Mouse (Mus musculus): ENCODE results near the gene Tpcn1. TPM values are rescaled to one million over a fixed set of nuclear protein-coding genes. Genes with fewer than 3 reads are reported as not detected.

Gene Tpcn1
- polyA plus RNA-seq, 1 experiment from 2014 or later = 19.4 TPM

DNA sequence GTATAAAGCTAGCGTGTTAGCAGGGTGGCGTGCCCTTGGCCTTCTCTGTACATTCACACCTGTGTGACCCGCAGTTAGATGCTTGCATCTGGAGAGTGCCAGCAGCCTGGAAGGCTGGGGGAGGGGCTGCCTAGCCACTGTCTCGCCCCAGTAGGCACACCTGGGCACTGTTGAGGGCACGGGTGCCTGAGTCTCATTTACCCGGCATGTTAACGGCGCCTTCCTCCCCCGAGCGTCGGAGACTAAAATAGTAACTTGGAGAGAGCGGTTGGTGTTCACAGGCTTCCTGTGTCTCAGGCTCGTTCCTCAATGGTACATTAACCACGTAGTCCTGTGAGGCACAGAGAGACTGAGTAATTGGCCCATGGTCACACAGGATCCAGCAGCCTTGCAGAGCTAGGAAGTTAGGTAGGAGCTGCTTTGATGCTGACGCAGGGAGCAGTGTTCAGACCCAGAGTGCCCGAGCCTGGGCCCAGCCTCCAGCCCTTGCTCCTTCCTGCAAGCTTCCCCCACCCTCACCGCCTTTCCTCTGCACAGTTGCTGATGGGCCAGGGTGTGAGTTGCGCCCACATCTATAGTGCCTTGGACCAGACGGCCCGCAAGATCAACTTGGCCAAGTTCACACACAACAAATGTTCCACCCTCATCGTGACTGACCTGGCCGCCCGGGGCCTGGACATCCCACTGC lies 32.7 kb upstream of the Tpcn1 start:
- WGBS = 94% methylated on average over 23 of the region's 23 CpGs
- no peak overlapping the region for H3K4me3 ChIP-seq
- H3K4me1 ChIP-seq = 0 out of 2 replicates have a peak, but pooled peaks cover 5% of the 10 kb centered on the region
- no peak overlapping the region for H3K4me2 ChIP-seq (replicated peaks)
- H3K36me3 ChIP-seq = peaks cover 99% of the 10 kb centered on the region
- no peak overlapping the region for H3K9ac ChIP-seq
- H3K27ac ChIP-seq = no peak overlapping the region
- no peaks in the 10 kb centered on the region for H3K27me3 ChIP-seq (replicated peaks)
- H3K9me3 ChIP-seq = peaks cover under 1% of the 10 kb centered on the region; the same call in 1 of the 2 replicates
- no peak; the same call in 1 of the 2 replicates for ATAC-seq (ENCODE audit: low FRiP score, low read depth)

DNA sequence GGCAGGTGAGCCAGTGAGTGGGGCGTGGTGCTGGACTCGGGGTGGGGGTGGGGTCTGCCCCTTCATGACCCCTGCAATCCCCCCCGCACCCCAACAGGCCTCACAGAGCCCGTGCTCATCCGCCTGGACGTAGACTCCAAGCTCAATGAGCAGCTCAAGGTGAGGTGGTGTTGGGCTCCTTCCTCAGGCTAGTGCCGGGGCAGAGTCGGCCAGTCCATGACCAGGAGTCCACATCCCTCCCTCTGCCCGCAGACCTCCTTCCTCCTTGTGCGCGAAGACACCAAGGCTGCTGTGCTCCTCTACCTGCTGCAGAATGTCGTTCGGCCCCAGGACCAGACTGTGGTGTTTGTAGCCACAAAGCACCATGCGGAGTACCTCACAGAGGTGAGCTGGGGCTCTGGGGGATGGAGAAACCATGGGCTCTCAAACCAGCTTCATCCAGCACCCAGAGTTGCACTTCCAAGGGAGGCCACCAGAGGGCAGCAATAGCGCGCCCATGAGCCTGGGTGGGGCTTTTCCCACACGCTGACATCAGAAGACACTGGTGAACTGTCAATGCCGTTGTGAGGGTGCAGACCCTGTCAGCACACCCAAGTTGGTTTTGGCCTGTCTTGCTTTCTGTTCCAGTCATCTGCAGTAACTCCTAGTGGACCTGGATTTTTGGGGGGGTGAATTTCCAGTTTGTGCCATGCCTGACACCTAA lies 32.1 kb upstream of the Tpcn1 start:
- Histone ChIP-seq H3K36me3 (peaks cover 99% of the 10 kb centered on the region), H3K9me3 (peaks cover 7% of the 10 kb centered on the region; the same call in 1 of the 2 replicates), H3K9ac (no peak overlapping the region), H3K4me3 (no peak overlapping the region), H3K27ac (no peak overlapping the region), H3K4me2 (replicated peaks) (no peak overlapping the region), H3K27me3 (replicated peaks) (no peaks in the 10 kb centered on the region), H3K4me1 (0 out of 2 replicates have a peak, but pooled peaks cover 5% of the 10 kb centered on the region)
- 73% methylated on average over 18 of the region's 18 CpGs for WGBS
- peak; percentile 26; the same call in 1 of the 2 replicates for ATAC-seq (ENCODE audit: low FRiP score, low read depth)

DNA sequence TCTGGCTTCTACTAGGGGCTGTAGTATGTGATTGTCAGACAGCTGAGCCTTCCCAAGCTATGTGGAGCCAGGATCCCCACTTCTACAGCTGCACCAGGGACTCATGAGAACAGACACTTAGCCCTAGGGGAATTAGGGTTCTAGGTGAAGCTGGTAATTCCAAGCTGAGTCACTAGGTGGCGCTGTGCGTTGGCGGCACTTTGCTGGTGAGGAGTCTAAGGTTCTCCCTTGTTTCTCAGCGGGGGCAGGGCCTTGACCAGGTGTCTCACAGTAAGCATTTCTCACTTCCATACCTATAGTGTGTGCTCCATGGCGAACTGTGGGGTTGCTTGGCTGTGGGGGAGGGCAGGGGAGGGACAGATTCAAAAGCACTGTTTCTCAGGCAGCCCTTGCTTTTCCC lies 30.7 kb upstream of the Tpcn1 start:
- peaks cover 8% of the 10 kb centered on the region; the same call in 1 of the 2 replicates for H3K9me3 ChIP-seq
- H3K4me3 ChIP-seq = no peak overlapping the region
- H3K4me1 ChIP-seq = 0 out of 2 replicates have a peak, but pooled peaks cover 5% of the 10 kb centered on the region
- no peak for ATAC-seq (ENCODE audit: low FRiP score, low read depth)
- H3K27me3 ChIP-seq (replicated peaks) = no peaks in the 10 kb centered on the region
- no peak overlapping the region for H3K4me2 ChIP-seq (replicated peaks)
- WGBS = 15% methylated on average over 5 of the region's 5 CpGs
- H3K36me3 ChIP-seq = peaks cover 89% of the 10 kb centered on the region
- no peak overlapping the region for H3K27ac ChIP-seq
- H3K9ac ChIP-seq = no peak overlapping the region

GRCm38 (mm10) chr5:120618778-120619177 lies 30.3 kb upstream of the Tpcn1 start:
- Histone ChIP-seq H3K4me2 (replicated peaks) (no peak overlapping the region), H3K9me3 (peaks cover 8% of the 10 kb centered on the region; the same call in 1 of the 2 replicates), H3K27ac (no peak overlapping the region), H3K4me1 (peaks cover 9% of the 10 kb centered on the region), H3K4me3 (no peak overlapping the region), H3K9ac (no peak overlapping the region), H3K27me3 (replicated peaks) (no peaks in the 10 kb centered on the region), H3K36me3 (peaks cover 85% of the 10 kb centered on the region)
- 83% methylated on average over 12 of the region's 12 CpGs for WGBS
- ATAC-seq (ENCODE audit: low FRiP score, low read depth) = no peak

- no peak for ATAC-seq (ENCODE audit: low FRiP score, low read depth)
- Histone ChIP-seq H3K9ac (no peak overlapping the region), H3K27me3 (replicated peaks) (no peaks in the 10 kb centered on the region), H3K4me2 (replicated peaks) (no peak overlapping the region), H3K4me3 (no peak overlapping the region), H3K9me3 (peaks cover 8% of the 10 kb centered on the region; the same call in 1 of the 2 replicates), H3K27ac (no peak overlapping the region), H3K36me3 (peaks cover 56% of the 10 kb centered on the region), H3K4me1 (peaks cover 17% of the 10 kb centered on the region)
- WGBS = 97% methylated on average over 4 of the region's 4 CpGs
Observed at GRCm38 (mm10) chr5:120615903-120616302, 27.4 kb upstream of the Tpcn1 start.

- Histone ChIP-seq H3K9ac (peak overlapping the region; percentile 61), H3K9me3 (peaks cover 8% of the 10 kb centered on the region; the same call in 1 of the 2 replicates), H3K27ac (0 out of 2 replicates have a peak overlapping the region, but pooled peaks have one; percentile 57), H3K36me3 (peaks cover 31% of the 10 kb centered on the region), H3K4me2 (replicated peaks) (peak overlapping the region; percentile 81), H3K4me1 (peaks cover 18% of the 10 kb centered on the region), H3K4me3 (peak overlapping the region; percentile 71), H3K27me3 (replicated peaks) (no peaks in the 10 kb centered on the region)
- WGBS = under 1% methylated on average over 69 of the region's 69 CpGs
- ATAC-seq (ENCODE audit: low FRiP score, low read depth) = peak; percentile 92
Observed at GRCm38 (mm10) chr5:120612822-120613604, 24.5 kb upstream of the Tpcn1 start.

GRCm38 (mm10) chr5:120612442-120612821 lies 24.0 kb upstream of the Tpcn1 start, which contains the start of the genes Rita1 and Ddx54:
Rita1 (minus strand) TSS chr5:120612589.
Ddx54 (plus strand) TSS chr5:120612739.
- Histone ChIP-seq H3K4me1 (peaks cover 18% of the 10 kb centered on the region), H3K27me3 (replicated peaks) (no peaks in the 10 kb centered on the region), H3K4me2 (replicated peaks) (peak within 1 kb of the TSS; percentile 81), H3K36me3 (peaks cover 25% of the 10 kb centered on the region), H3K9me3 (peaks cover 8% of the 10 kb centered on the region; the same call in 1 of the 2 replicates), H3K4me3 (peak within 1 kb of the TSS; percentile 71), H3K9ac (peak within 1 kb of the TSS; percentile 61), H3K27ac (0 out of 2 replicates have a peak within 1 kb of the TSS, but pooled peaks have one; percentile 57)
- WGBS = under 1% methylated on average over 22 of the region's 22 CpGs
- peak; percentile 86 for ATAC-seq (ENCODE audit: low FRiP score, low read depth)

DNA sequence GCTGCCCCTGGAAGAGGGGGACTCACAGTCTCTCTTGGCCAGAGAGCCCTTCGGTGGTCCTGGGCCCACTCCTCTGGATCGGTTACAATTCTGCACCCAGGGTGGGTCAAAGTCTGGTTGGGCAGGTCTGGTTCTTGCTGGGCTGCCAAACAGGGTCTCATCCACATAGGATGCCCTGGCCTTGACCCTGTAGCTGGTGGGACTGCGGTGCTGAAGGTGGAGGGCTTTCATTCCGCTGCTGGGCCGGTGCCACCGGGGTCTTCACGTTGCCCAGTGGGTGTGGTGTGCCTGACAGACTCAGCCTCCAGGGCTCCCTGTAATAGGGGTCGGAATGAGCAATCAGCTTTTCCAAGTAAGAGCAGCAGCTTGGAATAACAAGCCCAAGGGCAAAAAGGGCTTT lies 22.9 kb upstream of the Tpcn1 start:
- H3K4me3 ChIP-seq = peak overlapping the region; percentile 71
- peak overlapping the region; percentile 47 for H3K9ac ChIP-seq
- WGBS = 54% methylated on average over 8 of the region's 8 CpGs
- no peak for ATAC-seq (ENCODE audit: low FRiP score, low read depth)
- H3K27ac ChIP-seq = no peak overlapping the region
- H3K27me3 ChIP-seq (replicated peaks) = no peaks in the 10 kb centered on the region
- H3K9me3 ChIP-seq = peaks cover 8% of the 10 kb centered on the region; the same call in 1 of the 2 replicates
- H3K4me2 ChIP-seq (replicated peaks) = peak overlapping the region; percentile 81
- H3K36me3 ChIP-seq = peaks cover 15% of the 10 kb centered on the region
- H3K4me1 ChIP-seq = peaks cover 18% of the 10 kb centered on the region

DNA sequence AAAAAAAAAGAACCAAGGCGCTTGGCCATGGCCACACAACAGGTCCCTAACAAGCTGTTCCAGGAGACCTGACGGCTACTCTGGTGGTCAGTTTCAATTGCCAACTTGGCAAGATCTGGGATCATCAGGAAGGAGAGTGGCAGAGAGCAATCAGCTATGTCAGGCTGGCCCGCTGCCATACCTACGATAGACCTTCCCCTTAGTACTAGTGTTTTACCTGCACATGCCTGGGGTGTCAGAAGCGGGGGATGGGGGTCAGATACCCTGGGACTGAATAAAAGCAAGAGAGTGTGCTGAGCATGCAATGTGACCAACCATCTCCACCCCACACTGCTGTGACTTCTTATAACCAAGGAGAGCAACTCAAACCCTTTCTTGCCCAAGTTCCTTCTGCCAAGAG lies 22.4 kb upstream of the Tpcn1 start:
- Histone ChIP-seq H3K9ac (peak overlapping the region; percentile 47), H3K4me2 (replicated peaks) (peak overlapping the region; percentile 81), H3K36me3 (peaks cover 10% of the 10 kb centered on the region), H3K4me3 (peak overlapping the region; percentile 71; the same call in 1 of the 2 replicates), H3K27ac (no peak overlapping the region), H3K27me3 (replicated peaks) (no peaks in the 10 kb centered on the region), H3K9me3 (peaks cover 4% of the 10 kb centered on the region; the same call in 1 of the 2 replicates), H3K4me1 (peaks cover 18% of the 10 kb centered on the region)
- ATAC-seq (ENCODE audit: low FRiP score, low read depth) = no peak
- 94% methylated on average over 5 of the region's 5 CpGs for WGBS

- H3K4me2 ChIP-seq (replicated peaks) = no peak overlapping the region
- H3K9ac ChIP-seq = no peak overlapping the region
- H3K27ac ChIP-seq = no peak overlapping the region
- no peaks in the 10 kb centered on the region for H3K27me3 ChIP-seq (replicated peaks)
- H3K36me3 ChIP-seq = peaks cover 3% of the 10 kb centered on the region; the same call in 1 of the 2 replicates
- 89% methylated on average over 16 of the region's 16 CpGs for WGBS
- ATAC-seq (ENCODE audit: low FRiP score, low read depth) = no peak
- H3K4me1 ChIP-seq = peaks cover 23% of the 10 kb centered on the region
- no peaks in the 10 kb centered on the region for H3K9me3 ChIP-seq
- H3K4me3 ChIP-seq = no peak overlapping the region
Observed at GRCm38 (mm10) chr5:120609246-120609775, 20.8 kb upstream of the Tpcn1 start.

GRCm38 (mm10) chr5:120607335-120607734 lies 18.9 kb upstream of the Tpcn1 start:
- H3K9me3 ChIP-seq = no peaks in the 10 kb centered on the region
- no peak for ATAC-seq (ENCODE audit: low FRiP score, low read depth)

More at GRCm38 (mm10) chr5:120607335-120607734, 18.9 kb upstream of the Tpcn1 start:
- H3K9ac ChIP-seq = no peak overlapping the region
- no peak overlapping the region for H3K4me2 ChIP-seq (replicated peaks)
- no peak overlapping the region for H3K4me3 ChIP-seq
- H3K4me1 ChIP-seq = peaks cover 17% of the 10 kb centered on the region
- H3K27me3 ChIP-seq (replicated peaks) = no peaks in the 10 kb centered on the region
- 80% methylated on average over 3 of the region's 3 CpGs for WGBS
- H3K36me3 ChIP-seq = peaks cover 3% of the 10 kb centered on the region; the same call in 1 of the 2 replicates
- H3K27ac ChIP-seq = no peak overlapping the region
